Mouse (Mus musculus) lung, postnatal 4 days (tissue): Measurements from ENCODE around the gene Piezo1.

ENCODE experiments used
- DNase-seq, 2 experiments: peaks; one replicate each; pipeline ENCODE4 v3.0.0; 2021

Piezo1 gene

DNA sequence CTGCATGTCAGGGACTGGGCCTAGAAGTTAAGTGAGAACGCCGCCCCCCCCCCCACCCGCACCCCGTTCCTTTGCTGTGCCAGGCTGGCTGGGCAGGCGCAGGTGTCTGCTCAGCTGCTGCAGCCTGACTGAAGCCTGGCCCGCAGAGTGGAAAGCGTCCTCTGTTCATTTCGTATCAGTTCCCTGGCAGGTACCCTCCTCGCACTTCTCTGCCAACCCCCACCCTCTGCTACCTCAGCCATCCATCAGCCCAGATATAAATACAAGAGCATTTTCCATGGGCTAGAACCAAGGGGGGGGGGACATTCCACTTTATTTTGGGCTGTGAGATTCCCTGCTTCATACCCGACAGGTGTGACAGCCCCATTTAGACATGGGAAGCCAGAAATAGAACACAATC, 99.0 kb downstream of the Piezo1 start:
- no peak for DNase-seq

GRCm38 (mm10) chr8:122451161-122451703, 99.9 kb downstream of the Piezo1 start:
- no peak for DNase-seq

DNA sequence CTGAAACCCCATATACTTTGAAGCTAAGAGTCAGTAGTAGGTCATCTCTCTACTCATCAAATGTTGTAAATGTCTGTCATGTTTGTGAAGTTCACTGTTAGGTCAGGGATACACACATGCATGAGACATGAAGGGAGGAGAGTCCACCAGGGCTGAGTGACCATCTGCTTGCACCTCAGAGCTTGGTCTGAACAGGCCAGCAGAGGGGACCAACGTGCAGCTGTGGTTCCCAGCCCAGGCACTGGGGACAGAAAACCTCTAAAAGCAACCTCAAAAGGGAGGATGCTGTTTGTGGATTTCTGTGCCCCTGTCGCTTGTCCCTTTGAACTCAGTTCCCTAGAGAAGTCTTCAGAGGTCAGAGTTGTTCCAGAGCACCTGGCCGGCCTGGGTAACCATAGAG, 105.9 kb downstream of the Piezo1 start:
- no peak for DNase-seq

DNA sequence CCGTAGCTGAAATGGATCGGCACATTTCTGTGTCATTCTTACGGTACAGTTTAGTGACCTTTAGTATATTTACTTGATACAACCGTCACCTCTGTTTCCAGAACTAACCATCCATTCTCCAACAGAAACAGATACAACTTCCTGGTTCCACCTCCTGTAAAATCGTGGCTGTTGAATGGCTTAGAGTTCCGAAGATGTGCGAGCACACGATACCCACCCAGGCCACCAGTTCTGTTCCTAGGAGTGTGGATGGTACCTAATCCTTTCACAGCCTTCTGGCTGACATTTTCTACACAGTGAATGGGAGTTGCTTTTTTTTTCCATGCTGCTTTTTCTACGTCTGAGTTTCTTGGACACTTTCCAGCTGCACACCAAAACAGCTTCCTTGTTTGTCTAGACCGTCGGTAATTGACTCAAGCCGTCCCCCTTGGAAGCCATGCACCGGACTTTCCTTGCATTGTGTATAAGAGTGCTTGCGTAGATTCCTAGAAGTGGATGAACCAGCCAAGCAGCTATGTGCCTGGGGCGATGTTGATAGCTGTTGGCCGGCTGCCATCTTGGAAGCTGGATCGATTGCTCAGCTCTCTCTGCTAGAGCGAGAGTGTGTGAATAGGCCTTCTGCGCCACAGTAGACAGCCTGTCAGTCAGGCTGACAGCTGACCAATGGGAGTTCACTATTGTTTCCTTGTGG, 106.9 kb downstream of the Piezo1 start:
- peak; percentile 94 to 96 for DNase-seq

GRCm38 (mm10) chr8:122443262-122444006, 107.7 kb downstream of the Piezo1 start, which contains the start of gene Mvd:
Gene Mvd, minus strand, starts transcription at chr8:122443422.
- DNase-seq, result peak; percentile 99 to 100

- DNase-seq, result no peak
These were observed 108.3 kb downstream of the Piezo1 start for GRCm38 (mm10) chr8:122442781-122443180.

DNA sequence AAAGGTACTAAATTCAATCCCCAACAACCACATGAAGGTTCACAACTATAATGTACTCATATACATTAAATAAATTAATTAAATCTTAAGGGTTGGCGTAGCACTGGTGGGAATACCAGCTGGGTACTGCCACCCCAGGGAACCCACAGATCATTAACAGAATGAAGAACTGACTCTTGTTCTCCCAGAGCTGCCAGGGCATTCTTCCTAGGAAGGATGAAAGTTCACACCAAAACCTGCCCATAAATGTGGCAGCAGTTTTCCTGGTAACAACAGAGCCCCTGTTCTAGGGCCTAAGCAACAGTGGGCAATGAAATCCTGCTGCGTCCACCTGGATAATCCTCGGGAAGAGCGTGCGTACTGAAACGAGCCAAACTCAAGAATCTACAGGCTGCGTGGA, 108.8 kb downstream of the Piezo1 start:
- DNase-seq, result no peak

DNA sequence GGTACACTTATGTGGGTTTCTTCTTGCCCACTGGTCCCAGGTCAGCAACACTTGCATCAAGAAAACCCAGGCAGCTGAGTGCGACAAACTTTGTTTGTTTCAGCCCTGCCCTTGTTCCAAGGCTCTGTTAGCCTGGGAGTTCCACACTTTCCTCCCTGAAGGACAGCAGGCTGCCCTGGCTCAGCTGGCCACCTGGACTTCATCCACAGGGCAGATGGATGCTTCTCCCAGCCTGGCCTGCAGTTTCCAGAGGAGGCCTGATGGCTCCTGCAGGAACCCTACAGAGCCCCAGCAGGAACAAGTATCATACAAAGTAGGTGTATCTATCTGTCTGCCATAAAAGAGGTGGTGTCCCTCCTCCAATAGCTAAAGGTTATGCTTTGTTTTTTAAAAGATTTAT, 109.8 kb downstream of the Piezo1 start:
- DNase-seq, result no peak

- no peak for DNase-seq
These were observed 111.8 kb downstream of the Piezo1 start for GRCm38 (mm10) chr8:122439336-122439735.

GRCm38 (mm10) chr8:122437708-122438331, 113.3 kb downstream of the Piezo1 start:
- peak in 1 of 2 experiments; percentile 52 for DNase-seq

GRCm38 (mm10) chr8:122436586-122437125, 114.5 kb downstream of the Piezo1 start:
- no peak for DNase-seq

GRCm38 (mm10) chr8:122436146-122436545, 115.0 kb downstream of the Piezo1 start:
- no peak for DNase-seq

- DNase-seq, result no peak
These were observed 115.8 kb downstream of the Piezo1 start for GRCm38 (mm10) chr8:122435375-122435774.

DNA sequence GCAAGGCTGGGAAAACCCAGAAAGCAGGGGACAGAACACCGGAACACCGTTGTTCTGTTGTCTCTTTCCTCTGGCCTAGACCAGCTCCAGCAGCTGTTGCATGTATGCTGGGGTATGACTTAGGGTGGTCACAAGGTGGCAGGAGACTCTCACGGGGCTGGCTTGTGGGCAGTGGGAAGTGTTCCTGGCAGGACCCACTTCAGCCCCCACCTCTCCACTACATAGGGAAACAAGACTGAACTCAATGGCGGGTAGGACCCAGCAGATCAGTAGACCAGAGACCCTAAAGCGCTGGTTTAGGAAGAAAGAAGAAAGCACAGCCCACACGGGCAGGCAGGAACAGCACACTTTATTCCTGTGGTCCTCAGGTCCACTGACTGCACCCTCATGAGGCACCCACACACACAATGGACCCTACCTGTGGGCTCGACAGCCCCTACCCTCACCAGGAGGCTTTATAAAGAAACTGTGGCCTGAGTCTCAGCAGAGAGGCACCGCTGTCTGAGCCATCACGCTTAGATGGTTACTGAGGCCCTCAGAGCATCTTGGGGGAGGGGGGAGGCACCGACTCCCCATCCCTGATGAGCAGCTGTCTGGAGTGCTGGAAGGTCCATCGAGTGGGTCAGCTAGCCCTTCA, 117.7 kb downstream of the Piezo1 start:
- no peak for DNase-seq

DNA sequence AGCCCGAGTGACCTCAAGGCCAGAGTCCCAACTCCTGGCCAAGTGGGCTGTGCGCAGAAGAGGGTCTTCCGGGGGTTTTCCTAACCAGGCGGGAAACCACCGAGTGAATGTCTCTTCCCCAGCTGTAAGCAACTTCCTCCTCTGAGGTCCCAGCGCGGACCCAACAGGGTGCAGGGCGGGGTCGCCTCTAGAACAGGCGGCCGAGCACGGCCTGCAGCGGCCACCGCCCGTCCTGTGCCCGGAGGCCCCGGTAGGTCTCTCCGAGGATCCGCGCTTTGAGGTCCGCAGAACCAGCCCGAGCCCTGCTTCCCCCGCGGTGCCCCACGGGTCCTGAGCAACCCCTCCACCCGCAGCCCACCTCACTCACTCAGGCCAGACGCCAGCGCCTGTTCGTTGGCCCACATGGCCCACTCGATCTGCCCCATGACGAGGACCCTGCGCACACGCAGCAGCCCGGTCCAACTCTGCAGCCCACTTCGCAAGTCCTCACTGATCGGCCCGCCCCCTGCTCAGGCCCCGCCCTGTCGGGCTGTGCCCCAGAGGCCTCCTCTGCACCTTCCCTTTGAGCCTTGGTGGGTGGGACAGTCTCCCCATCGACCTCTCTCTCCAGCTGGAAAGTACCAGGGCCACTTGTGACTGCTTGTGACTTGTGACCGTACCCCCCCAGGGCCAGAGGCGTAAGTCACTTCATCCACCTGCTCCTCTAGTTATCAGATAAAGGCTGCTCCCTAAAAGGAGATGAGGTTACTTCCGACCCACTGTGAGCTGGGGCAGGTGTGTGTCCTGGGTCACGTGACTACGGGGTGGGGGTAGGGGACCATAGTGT, 118.5 kb downstream of the Piezo1 start, which contains the start of gene Cyba:
Gene Cyba, minus strand, starts transcription at position 488 of the 826 bp plus-strand sequence.
- DNase-seq, result peak; percentile 90 to 94
